Mouse (Mus musculus): Measurements from ENCODE around the gene Snrpd3. TPM values are rescaled to one million over a fixed set of nuclear protein-coding genes. Genes with fewer than 3 reads are reported as not detected.
A peak's percentile ranks its signal among the peaks of the same experiment; 100 is the strongest.

Gene Snrpd3
- polyA plus RNA-seq, 1 experiment, result 7.4 TPM

- Histone ChIP-seq H3K4me3 (ENCODE audit: low read depth, low read length) (peak overlapping the region; percentile 53), H3K27ac (ENCODE audit: insufficient read depth, low read depth, low read length) (no peak overlapping the region), H3K4me1 (ENCODE audit: control insufficient read depth, insufficient read depth, insufficient read length, low read length) (peaks cover 3% of the 10 kb centered on the region), H3K27me3 (ENCODE audit: control insufficient read depth, insufficient read depth, low read length) (no peaks in the 10 kb centered on the region), H3K36me3 (ENCODE audit: control insufficient read depth, insufficient read depth, low read length) (peaks cover 9% of the 10 kb centered on the region)
- 42% methylated on average over 4 of the region's 4 CpGs for WGBS
- TF ChIP-seq POLR2A (IDR thresholded peaks at IDR 0.05; ENCODE audit: low read depth, low read length), result no peak
- TF ChIP-seq CTCF (IDR thresholded peaks at IDR 0.05; ENCODE audit: extremely low read depth, insufficient read length, insufficient replicate concordance, low read depth, low read length), result no peak
Observed at GRCm38 (mm10) chr10:75568851-75569250, 51.5 kb downstream of the Snrpd3 start.

- Histone ChIP-seq H3K36me3 (ENCODE audit: control insufficient read depth, insufficient read depth, low read length) (peaks cover 20% of the 10 kb centered on the region), H3K27ac (ENCODE audit: insufficient read depth, low read depth, low read length) (no peak overlapping the region), H3K4me3 (ENCODE audit: low read depth, low read length) (no peak overlapping the region), H3K27me3 (ENCODE audit: control insufficient read depth, insufficient read depth, low read length) (no peaks in the 10 kb centered on the region), H3K4me1 (ENCODE audit: control insufficient read depth, insufficient read depth, insufficient read length, low read length) (no peaks in the 10 kb centered on the region; the same call in 1 of the 2 replicates)
- TF ChIP-seq CTCF (IDR thresholded peaks at IDR 0.05; ENCODE audit: extremely low read depth, insufficient read length, insufficient replicate concordance, low read depth, low read length) (no peak), POLR2A (IDR thresholded peaks at IDR 0.05; ENCODE audit: low read depth, low read length) (no peak)
- 44% methylated on average over 10 of the region's 10 CpGs for WGBS
Observed at GRCm38 (mm10) chr10:75570981-75571657, 53.8 kb downstream of the Snrpd3 start.

- H3K4me3 ChIP-seq (ENCODE audit: low read depth, low read length), result no peak overlapping the region
- H3K27ac ChIP-seq (ENCODE audit: insufficient read depth, low read depth, low read length), result no peak overlapping the region
Observed at GRCm38 (mm10) chr10:75571937-75572336, 54.6 kb downstream of the Snrpd3 start.

GRCm38 (mm10) chr10:75573181-75573580, 55.8 kb downstream of the Snrpd3 start:
- 85% methylated on average over 10 of the region's 10 CpGs for WGBS
- H3K27ac ChIP-seq (ENCODE audit: insufficient read depth, low read depth, low read length), result no peak overlapping the region
- H3K4me3 ChIP-seq (ENCODE audit: low read depth, low read length), result no peak overlapping the region
- no peaks in the 10 kb centered on the region for H3K27me3 ChIP-seq (ENCODE audit: control insufficient read depth, insufficient read depth, low read length)
- TF ChIP-seq CTCF (IDR thresholded peaks at IDR 0.05; ENCODE audit: extremely low read depth, insufficient read length, insufficient replicate concordance, low read depth, low read length) (no peak), POLR2A (IDR thresholded peaks at IDR 0.05; ENCODE audit: low read depth, low read length) (no peak)
- H3K36me3 ChIP-seq (ENCODE audit: control insufficient read depth, insufficient read depth, low read length), result peaks cover 27% of the 10 kb centered on the region
- no peaks in the 10 kb centered on the region; the same call in 1 of the 2 replicates for H3K4me1 ChIP-seq (ENCODE audit: control insufficient read depth, insufficient read depth, insufficient read length, low read length)

More at GRCm38 (mm10) chr10:75571937-75572336, 54.6 kb downstream of the Snrpd3 start:
- no peaks in the 10 kb centered on the region; the same call in 1 of the 2 replicates for H3K4me1 ChIP-seq (ENCODE audit: control insufficient read depth, insufficient read depth, insufficient read length, low read length)
- TF ChIP-seq CTCF (IDR thresholded peaks at IDR 0.05; ENCODE audit: extremely low read depth, insufficient read length, insufficient replicate concordance, low read depth, low read length) (no peak), POLR2A (IDR thresholded peaks at IDR 0.05; ENCODE audit: low read depth, low read length) (no peak)
- WGBS, result 57% methylated on average over 9 of the region's 9 CpGs
- peaks cover 23% of the 10 kb centered on the region for H3K36me3 ChIP-seq (ENCODE audit: control insufficient read depth, insufficient read depth, low read length)
- no peaks in the 10 kb centered on the region for H3K27me3 ChIP-seq (ENCODE audit: control insufficient read depth, insufficient read depth, low read length)

GRCm38 (mm10) chr10:75573965-75574364, 56.6 kb downstream of the Snrpd3 start:
- no peak overlapping the region for H3K27ac ChIP-seq (ENCODE audit: insufficient read depth, low read depth, low read length)
- H3K36me3 ChIP-seq (ENCODE audit: control insufficient read depth, insufficient read depth, low read length), result peaks cover 27% of the 10 kb centered on the region
- TF ChIP-seq POLR2A (IDR thresholded peaks at IDR 0.05; ENCODE audit: low read depth, low read length) (no peak), CTCF (IDR thresholded peaks at IDR 0.05; ENCODE audit: extremely low read depth, insufficient read length, insufficient replicate concordance, low read depth, low read length) (no peak)
- 84% methylated on average over 9 of the region's 9 CpGs for WGBS
- no peak overlapping the region for H3K4me3 ChIP-seq (ENCODE audit: low read depth, low read length)
- no peaks in the 10 kb centered on the region; the same call in 1 of the 2 replicates for H3K4me1 ChIP-seq (ENCODE audit: control insufficient read depth, insufficient read depth, insufficient read length, low read length)
- no peaks in the 10 kb centered on the region for H3K27me3 ChIP-seq (ENCODE audit: control insufficient read depth, insufficient read depth, low read length)

GRCm38 (mm10) chr10:75579129-75579528, 61.8 kb downstream of the Snrpd3 start:
- Histone ChIP-seq H3K27ac (ENCODE audit: insufficient read depth, low read depth, low read length) (no peak overlapping the region), H3K27me3 (ENCODE audit: control insufficient read depth, insufficient read depth, low read length) (no peaks in the 10 kb centered on the region), H3K4me1 (ENCODE audit: control insufficient read depth, insufficient read depth, insufficient read length, low read length) (no peaks in the 10 kb centered on the region), H3K4me3 (ENCODE audit: low read depth, low read length) (no peak overlapping the region), H3K36me3 (ENCODE audit: control insufficient read depth, insufficient read depth, low read length) (peaks cover 49% of the 10 kb centered on the region)
- TF ChIP-seq CTCF (IDR thresholded peaks at IDR 0.05; ENCODE audit: extremely low read depth, insufficient read length, insufficient replicate concordance, low read depth, low read length), result no peak
- no peak for TF ChIP-seq POLR2A (IDR thresholded peaks at IDR 0.05; ENCODE audit: low read depth, low read length)
- WGBS, result 83% methylated on average over 6 of the region's 6 CpGs

- Histone ChIP-seq H3K4me1 (ENCODE audit: control insufficient read depth, insufficient read depth, insufficient read length, low read length) (peaks cover 9% of the 10 kb centered on the region), H3K27ac (ENCODE audit: insufficient read depth, low read depth, low read length) (no peak overlapping the region), H3K36me3 (ENCODE audit: control insufficient read depth, insufficient read depth, low read length) (peaks cover 39% of the 10 kb centered on the region), H3K4me3 (ENCODE audit: low read depth, low read length) (no peak overlapping the region), H3K27me3 (ENCODE audit: control insufficient read depth, insufficient read depth, low read length) (no peaks in the 10 kb centered on the region)
- 10% methylated on average over 20 of the region's 20 CpGs for WGBS
- no peak for TF ChIP-seq POLR2A (IDR thresholded peaks at IDR 0.05; ENCODE audit: low read depth, low read length)
- peak; percentile 85; the same call in 1 of the 2 replicates for TF ChIP-seq CTCF (IDR thresholded peaks at IDR 0.05; ENCODE audit: extremely low read depth, insufficient read length, insufficient replicate concordance, low read depth, low read length)
Observed at GRCm38 (mm10) chr10:75585876-75586552, 68.7 kb downstream of the Snrpd3 start.
